Mouse (Mus musculus) midbrain, embryonic 11.5 days (tissue): ENCODE measurements around the gene Irf3. TPM values are rescaled to one million over a fixed set of nuclear protein-coding genes. Genes with fewer than 3 reads are reported as not detected.

Experiments used
- ATAC-seq: fragments of 200-750 bp; cut with Nextera tagmentation; 2 replicates; pipeline ENCODE4 v1.8.0; 2017; ENCODE audit warnings: moderate TSS enrichment, moderate library complexity; ENCODE audit not compliant: low FRiP score
- DNase-seq: peaks from one replicate; pipeline ENCODE4 v3.0.0; 2015; ENCODE audit warnings: low spot score; ENCODE audit errors: missing footprints
- H3K27ac ChIP-seq: fragments of 300-500 bp; sonication (generic); 2 replicates; pipeline ENCODE4 v1.5.1; 2014; ENCODE audit warnings: low read depth, low read length
- H3K27me3 ChIP-seq: fragments of 300-500 bp; sonication (generic); 2 replicates; pipeline ENCODE4 v1.6.1; 2014; ENCODE audit warnings: mild to moderate bottlenecking, low read length, moderate library complexity, mixed read lengths; ENCODE audit not compliant: control insufficient read depth, insufficient read depth
- H3K36me3 ChIP-seq: fragments of 300-500 bp; sonication (generic); 2 replicates; pipeline ENCODE4 v1.6.1; 2014; ENCODE audit warnings: mild to moderate bottlenecking, low read length, moderate library complexity, mixed read lengths; ENCODE audit not compliant: control insufficient read depth, insufficient read depth
- H3K4me1 ChIP-seq: fragments of 300-500 bp; sonication (generic); 2 replicates; pipeline ENCODE4 v1.6.1; 2014; ENCODE audit warnings: low read length; ENCODE audit not compliant: control insufficient read depth, insufficient read depth
- H3K4me2 ChIP-seq: fragments of 300-500 bp; sonication (generic); 2 replicates; pipeline ENCODE4 v1.6.1; 2014; ENCODE audit warnings: mild to moderate bottlenecking, moderate library complexity
- H3K4me3 ChIP-seq: fragments of 300-500 bp; sonication (generic); 2 replicates; pipeline ENCODE4 v1.5.1; 2014; ENCODE audit warnings: low read depth, low read length
- H3K9ac ChIP-seq: fragments of 300-500 bp; sonication (generic); 2 replicates; pipeline ENCODE4 v1.6.1; 2014; ENCODE audit warnings: low read length
- H3K9me3 ChIP-seq: fragments of 300-500 bp; sonication (generic); 2 replicates; pipeline ENCODE4 v1.6.1; 2016; ENCODE audit warnings: low read length; ENCODE audit not compliant: control insufficient read depth
- WGBS: fragments of 180-500 bp; shearing (Covaris S2); extraction: QIAGEN DNeasy Blood & Tissue Kit; methylation state at CpG from one replicate; pipeline ENCODE4 v1.1.7; 2014; 5-methylcytosine and 5-hydroxymethylcytosine counted together
- polyA plus RNA-seq: library from polyadenylated mRNA; unstranded; fragments of >200 nt; fragmentation: Nextera tagmentation; extraction: Ambion mirVana; gene quantifications from 2 replicates; pipeline ENCODE4 v1.2.1, GENCODE M21; 2014

Irf3 gene
- polyA plus RNA-seq, 1 experiment from 2014 or later: 65.9 TPM

- Histone ChIP-seq H3K4me2 (no peak overlapping the region), H3K4me3 (no peak overlapping the region), H3K9me3 (no peaks in the 10 kb centered on the region), H3K9ac (no peak overlapping the region), H3K27me3 (no peaks in the 10 kb centered on the region), H3K36me3 (peaks cover 56% of the 10 kb centered on the region), H3K4me1 (peaks cover 3% of the 10 kb centered on the region; the same call in 1 of the 2 replicates), H3K27ac (no peak overlapping the region)
- ATAC-seq: no peak
- DNase-seq: no peak
- WGBS: 98% methylated on average over 8 of the region's 8 CpGs
Observed at GRCm38 (mm10) chr7:45030857-45031256, 33.4 kb downstream of the Irf3 start.

GRCm38 (mm10) chr7:45033722-45034359 lies 36.4 kb downstream of the Irf3 start:
- no peak overlapping the region for H3K9ac ChIP-seq
- no peak overlapping the region for H3K27ac ChIP-seq
- WGBS: 93% methylated on average over 19 of the region's 19 CpGs
- H3K27me3 ChIP-seq: no peaks in the 10 kb centered on the region
- no peaks in the 10 kb centered on the region for H3K9me3 ChIP-seq
- peaks cover 60% of the 10 kb centered on the region for H3K36me3 ChIP-seq
- ATAC-seq (no peak), DNase-seq (no peak)
- no peaks in the 10 kb centered on the region for H3K4me1 ChIP-seq
- no peak overlapping the region for H3K4me2 ChIP-seq
- no peak overlapping the region for H3K4me3 ChIP-seq

- H3K27ac ChIP-seq: no peak overlapping the region
- no peak for DNase-seq
- H3K27me3 ChIP-seq: no peaks in the 10 kb centered on the region
- ATAC-seq: no peak
- no peaks in the 10 kb centered on the region for H3K9me3 ChIP-seq
- H3K4me3 ChIP-seq: no peak overlapping the region
- H3K36me3 ChIP-seq: peaks cover 65% of the 10 kb centered on the region
- no peak overlapping the region for H3K4me2 ChIP-seq
- 93% methylated on average over 3 of the region's 3 CpGs for WGBS
- no peaks in the 10 kb centered on the region for H3K4me1 ChIP-seq
- H3K9ac ChIP-seq: no peak overlapping the region
Observed at GRCm38 (mm10) chr7:45035631-45036030, 38.2 kb downstream of the Irf3 start.

GRCm38 (mm10) chr7:45036702-45037101 lies 39.3 kb downstream of the Irf3 start:
- Histone ChIP-seq H3K27ac (no peak overlapping the region), H3K9me3 (no peaks in the 10 kb centered on the region), H3K4me3 (no peak overlapping the region), H3K36me3 (peaks cover 65% of the 10 kb centered on the region), H3K4me2 (no peak overlapping the region), H3K4me1 (no peaks in the 10 kb centered on the region), H3K27me3 (no peaks in the 10 kb centered on the region), H3K9ac (no peak overlapping the region)
- 91% methylated on average over 11 of the region's 11 CpGs for WGBS
- DNase-seq (no peak), ATAC-seq (no peak)

GRCm38 (mm10) chr7:45037720-45038361 lies 40.4 kb downstream of the Irf3 start:
- H3K4me3 ChIP-seq: no peak overlapping the region
- no peak overlapping the region for H3K9ac ChIP-seq
- no peaks in the 10 kb centered on the region for H3K27me3 ChIP-seq
- no peak for ATAC-seq
- H3K9me3 ChIP-seq: no peaks in the 10 kb centered on the region
- no peak overlapping the region for H3K4me2 ChIP-seq
- H3K27ac ChIP-seq: no peak overlapping the region
- WGBS: 76% methylated on average over 7 of the region's 7 CpGs
- H3K36me3 ChIP-seq: peaks cover 62% of the 10 kb centered on the region
- H3K4me1 ChIP-seq: no peaks in the 10 kb centered on the region
- DNase-seq: peak; percentile 94

GRCm38 (mm10) chr7:45038411-45038810 lies 41.0 kb downstream of the Irf3 start:
- WGBS: 90% methylated on average over 9 of the region's 9 CpGs
- no peaks in the 10 kb centered on the region for H3K4me1 ChIP-seq
- H3K9me3 ChIP-seq: no peaks in the 10 kb centered on the region
- H3K9ac ChIP-seq: no peak overlapping the region
- H3K27me3 ChIP-seq: no peaks in the 10 kb centered on the region
- no peak for ATAC-seq
- no peak overlapping the region for H3K27ac ChIP-seq
- H3K4me2 ChIP-seq: no peak overlapping the region
- DNase-seq: no peak
- H3K4me3 ChIP-seq: no peak overlapping the region
- peaks cover 62% of the 10 kb centered on the region for H3K36me3 ChIP-seq

GRCm38 (mm10) chr7:45040851-45041250 lies 43.4 kb downstream of the Irf3 start:
- Histone ChIP-seq H3K36me3 (peaks cover 58% of the 10 kb centered on the region), H3K4me2 (no peak overlapping the region), H3K27ac (no peak overlapping the region), H3K4me3 (no peak overlapping the region), H3K4me1 (no peaks in the 10 kb centered on the region), H3K27me3 (no peaks in the 10 kb centered on the region), H3K9me3 (no peaks in the 10 kb centered on the region), H3K9ac (no peak overlapping the region)
- ATAC-seq (no peak), DNase-seq (no peak)
- WGBS: 94% methylated on average over 9 of the region's 9 CpGs

- no peak overlapping the region for H3K9ac ChIP-seq
- peaks cover 68% of the 10 kb centered on the region for H3K36me3 ChIP-seq
- no peak overlapping the region for H3K27ac ChIP-seq
- H3K9me3 ChIP-seq: no peaks in the 10 kb centered on the region
- no peak overlapping the region for H3K4me2 ChIP-seq
- no peak overlapping the region for H3K4me3 ChIP-seq
- DNase-seq: no peak
- no peak for ATAC-seq
- no peaks in the 10 kb centered on the region for H3K4me1 ChIP-seq
- no peaks in the 10 kb centered on the region for H3K27me3 ChIP-seq
- WGBS: 97% methylated on average over 13 of the region's 14 CpGs
Observed at GRCm38 (mm10) chr7:45043307-45043706, 45.9 kb downstream of the Irf3 start.

- ATAC-seq (no peak), DNase-seq (no peak)
- Histone ChIP-seq H3K27ac (no peak overlapping the region), H3K4me3 (no peak overlapping the region), H3K36me3 (peaks cover 71% of the 10 kb centered on the region), H3K27me3 (no peaks in the 10 kb centered on the region), H3K4me1 (0 out of 2 replicates have a peak, but pooled peaks cover 3% of the 10 kb centered on the region), H3K4me2 (no peak overlapping the region), H3K9ac (no peak overlapping the region), H3K9me3 (no peaks in the 10 kb centered on the region)
- 94% methylated on average over 22 of the region's 22 CpGs for WGBS
Observed at GRCm38 (mm10) chr7:45045741-45046140, 48.3 kb downstream of the Irf3 start.
